Mouse (Mus musculus) cortical plate, adult 2 months (tissue): Measurements from ENCODE around the gene Gm49416. TPM values are rescaled to one million over a fixed set of nuclear protein-coding genes. Genes with fewer than 3 reads are reported as not detected.
"Not testable (repeated sequence)": the region's sequence is repeated elsewhere in the genome, so short reads cannot be mapped to it uniquely, and the experiment has no call there.

Experiments
- H3K27ac ChIP-seq: fragments of 200-500 bp; 2 replicates; pipeline ENCODE4 v1.5.1; 2012; ENCODE audit warnings: low read length, control low read depth, inconsistent platforms; ENCODE audit not compliant: insufficient read depth
- H3K4me1 ChIP-seq: fragments of 200-500 bp; 2 replicates; pipeline ENCODE4 v1.6.1; 2011; ENCODE audit warnings: low read length; ENCODE audit not compliant: control insufficient read depth, insufficient read depth
- H3K4me3 ChIP-seq: fragments of 200-500 bp; 2 replicates; pipeline ENCODE4 v1.5.1; 2011; ENCODE audit warnings: mild to moderate bottlenecking, low read length, control low read depth; ENCODE audit not compliant: insufficient read depth
- CTCF ChIP-seq: fragments of 200-500 bp; IDR thresholded peaks from 2 replicates; pipeline ENCODE4 v1.5.1; 2011; ENCODE audit warnings: mild to moderate bottlenecking, control low read depth, low read length; ENCODE audit not compliant: insufficient read depth; ENCODE audit errors: extremely low read depth
- POLR2A ChIP-seq: fragments of 200-500 bp; IDR thresholded peaks from 2 replicates; pipeline ENCODE4 v1.6.1; 2011; ENCODE audit warnings: mild to moderate bottlenecking, low read length, control low read depth; ENCODE audit not compliant: insufficient read depth; ENCODE audit errors: extremely low read depth
- polyA plus RNA-seq: library from polyadenylated mRNA; depleted of rRNA; stranded (reverse); fragments of >200 nt; gene quantifications from 2 replicates; pipeline ENCODE4 v1.2.3, GENCODE M21; 2012

Gene Gm49416
- polyA plus RNA-seq, 1 experiment, result not detected

- H3K4me1 ChIP-seq, result peaks cover 2% of the 10 kb centered on the region
- no peak overlapping the region for H3K4me3 ChIP-seq
- no peak for TF ChIP-seq CTCF
- no peak for TF ChIP-seq POLR2A
- H3K27ac ChIP-seq, result no peak overlapping the region
These were observed 13.7 kb upstream of the Gm49416 start for GRCm38 (mm10) chr19:8875031-8875430.

- TF ChIP-seq CTCF, result no peak
- TF ChIP-seq POLR2A, result peak; percentile 81; the same call in 1 of the 2 replicates
- Histone ChIP-seq H3K4me3 (peak within 1 kb of the TSS; percentile 94), H3K27ac (peak within 1 kb of the TSS; percentile 79), H3K4me1 (peaks cover 3% of the 10 kb centered on the region)
These were observed 8.3 kb upstream of the Gm49416 start, which contains the start of gene Uqcc3 for GRCm38 (mm10) chr19:8880311-8881033. TSS of gene Uqcc3 (minus strand) at chr19:8880923.

- H3K27ac ChIP-seq, result no peak overlapping the region
These were observed 7.7 kb upstream of the Gm49416 start for GRCm38 (mm10) chr19:8881034-8881392.

GRCm38 (mm10) chr19:8883616-8884015, 5.1 kb upstream of the Gm49416 start, which contains the start of the genes Lbhd1 and Gm49403:
TSS of gene Lbhd1 (plus strand) at chr19:8883732.
TSS of gene Gm49403 (plus strand) at chr19:8883930.
- TF ChIP-seq CTCF (no peak), POLR2A (no peak)
- Histone ChIP-seq H3K27ac (no peak within 1 kb of the TSS), H3K4me3 (no peak within 1 kb of the TSS), H3K4me1 (peaks cover 3% of the 10 kb centered on the region)

More at GRCm38 (mm10) chr19:8881034-8881392, 7.7 kb upstream of the Gm49416 start:
- TF ChIP-seq POLR2A (no peak), CTCF (no peak)
- Histone ChIP-seq H3K4me1 (peaks cover 3% of the 10 kb centered on the region), H3K4me3 (peak overlapping the region; percentile 94)

GRCm38 (mm10) chr19:8886916-8887584, 1.7 kb upstream of the Gm49416 start:
- Histone ChIP-seq H3K27ac (no peak overlapping the region), H3K4me1 (no peaks in the 10 kb centered on the region; the same call in 1 of the 2 replicates), H3K4me3 (no peak overlapping the region)
- TF ChIP-seq POLR2A, result no peak
- no peak for TF ChIP-seq CTCF

- H3K27ac ChIP-seq, result no peak overlapping the region
- H3K4me3 ChIP-seq, result peak overlapping the region; percentile 49
- no peaks in the 10 kb centered on the region; the same call in 1 of the 2 replicates for H3K4me1 ChIP-seq
- no peak for TF ChIP-seq POLR2A
- no peak for TF ChIP-seq CTCF
These were observed 902 bp upstream of the Gm49416 start for GRCm38 (mm10) chr19:8887585-8888463.

GRCm38 (mm10) chr19:8892829-8893766, 4.4 kb downstream of the Gm49416 start, which contains the start of gene Ints5:
TSS of gene Ints5 (plus strand) at chr19:8893005.
- TF ChIP-seq CTCF (no peak), POLR2A (peak; percentile 81)
- H3K4me3 ChIP-seq, result peak within 1 kb of the TSS; percentile 78
- no peak within 1 kb of the TSS for H3K27ac ChIP-seq

GRCm38 (mm10) chr19:8895397-8895960, 6.8 kb downstream of the Gm49416 start:
- H3K4me3 ChIP-seq, result no peak overlapping the region
- no peaks in the 10 kb centered on the region; the same call in 1 of the 2 replicates for H3K4me1 ChIP-seq
- TF ChIP-seq POLR2A, result no peak
- no peak for TF ChIP-seq CTCF
- no peak overlapping the region for H3K27ac ChIP-seq

More at GRCm38 (mm10) chr19:8892829-8893766, 4.4 kb downstream of the Gm49416 start, which contains the start of gene Ints5:
- H3K4me1 ChIP-seq, result no peaks in the 10 kb centered on the region; the same call in 1 of the 2 replicates

- not testable (repeated sequence) for H3K4me3 ChIP-seq, H3K4me1 ChIP-seq, H3K27ac ChIP-seq
These were observed 7.5 kb downstream of the Gm49416 start for GRCm38 (mm10) chr19:8896231-8896630.

- H3K4me1 ChIP-seq, result not testable (repeated sequence)
- Histone ChIP-seq H3K27ac (0 out of 2 replicates have a peak overlapping the region, but pooled peaks have one; percentile 23), H3K4me3 (peak overlapping the region; percentile 80)
These were observed 8.6 kb downstream of the Gm49416 start for GRCm38 (mm10) chr19:8897211-8897864.
